7 mouse cellular contexts compared by ENCODE assay signal in genomic region chr16:46211914-46212313, GRCm38 (mm10).
"Had no signal": no experiment of that assay in that cellular context is flagged by ENCODE, and none has a peak within 500 bp of the region (broad histone marks: within the 10 kb centered on the region; RNA-seq: fewer than 3 reads in every experiment).

No protein-coding gene starts in this region.

- DNase-seq: kidney, postnatal 14 days; lung, embryonic 14.5 days; lung, postnatal 10 days; right cerebral cortex, adult 18-20 months; spleen, adult 18-20 months; thymus, adult 18-20 months; thymus, postnatal 14 days had no signal
